Mouse (Mus musculus): Measurements from ENCODE around the gene Smoc2. TPM values are rescaled to one million over a fixed set of nuclear protein-coding genes. Genes with fewer than 3 reads are reported as not detected.

Gene Smoc2
- polyA plus RNA-seq, 1 experiment from 2014 or later: 4.6 TPM

- Histone ChIP-seq H3K36me3 (no peaks in the 10 kb centered on the region), H3K9ac (no peak overlapping the region), H3K27me3 (no peaks in the 10 kb centered on the region), H3K4me2 (no peak overlapping the region), H3K9me3 (replicated peaks) (no peaks in the 10 kb centered on the region), H3K27ac (no peak overlapping the region; the same call in 1 of the 2 replicates), H3K4me3 (replicated peaks) (no peak overlapping the region), H3K4me1 (replicated peaks) (no peaks in the 10 kb centered on the region)
- whole genome bisulfite sequencing (ENCODE audit: insufficient replicate concordance): 62% methylated on average over 10 of the region's 10 CpGs
- DNase-seq: no peak
- no peak for ATAC-seq (ENCODE audit: low read depth)
Observed at GRCm38 (mm10) chr17:14353219-14354079, 74.1 kb downstream of the Smoc2 start.

GRCm38 (mm10) chr17:14361511-14361910, 82.2 kb downstream of the Smoc2 start:
- no peak overlapping the region for H3K4me3 ChIP-seq (replicated peaks)
- H3K4me1 ChIP-seq (replicated peaks): no peaks in the 10 kb centered on the region
- no peaks in the 10 kb centered on the region for H3K27me3 ChIP-seq
- no peak overlapping the region for H3K27ac ChIP-seq
- no peak overlapping the region for H3K9ac ChIP-seq
- H3K36me3 ChIP-seq: no peaks in the 10 kb centered on the region
- DNase-seq: no peak
- WGBS (ENCODE audit: insufficient replicate concordance): 43% methylated on average over 1 of the region's 1 CpGs
- no peaks in the 10 kb centered on the region for H3K9me3 ChIP-seq (replicated peaks)
- no peak overlapping the region for H3K4me2 ChIP-seq
- ATAC-seq (ENCODE audit: low read depth): no peak

DNA sequence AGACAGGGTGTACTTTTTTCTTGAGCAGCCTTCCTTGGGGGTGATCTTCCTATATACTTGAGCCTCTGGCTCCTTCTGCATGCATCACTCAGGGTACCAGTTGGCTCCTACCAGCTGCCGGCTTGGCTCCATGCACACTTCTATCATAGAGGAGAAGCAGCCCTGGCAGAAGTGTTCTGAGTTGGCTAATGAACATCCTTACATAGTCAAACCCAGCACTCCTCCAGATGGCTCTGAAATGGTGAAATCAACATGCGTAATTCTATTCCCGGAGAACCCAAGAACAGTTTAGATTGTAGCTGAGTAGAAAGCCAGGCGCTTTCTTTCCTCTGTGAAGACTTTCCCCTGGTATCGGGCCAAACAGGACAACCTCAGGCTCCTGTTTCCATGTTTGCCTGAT, 91.2 kb downstream of the Smoc2 start:
- no peaks in the 10 kb centered on the region for H3K9me3 ChIP-seq (replicated peaks)
- H3K4me2 ChIP-seq: no peak overlapping the region
- no peak overlapping the region for H3K27ac ChIP-seq
- no peaks in the 10 kb centered on the region for H3K27me3 ChIP-seq
- peaks cover 3% of the 10 kb centered on the region; the same call in 1 of the 2 replicates for H3K4me1 ChIP-seq (replicated peaks)
- H3K4me3 ChIP-seq (replicated peaks): no peak overlapping the region
- ATAC-seq (ENCODE audit: low read depth) (no peak), DNase-seq (no peak)
- WGBS (ENCODE audit: insufficient replicate concordance): 73% methylated on average over 5 of the region's 5 CpGs
- no peak overlapping the region for H3K9ac ChIP-seq
- no peaks in the 10 kb centered on the region for H3K36me3 ChIP-seq

- ATAC-seq (ENCODE audit: low read depth): peak; percentile 59
- DNase-seq: no peak
- no peak overlapping the region for H3K27ac ChIP-seq
- H3K36me3 ChIP-seq: no peaks in the 10 kb centered on the region
- H3K4me3 ChIP-seq (replicated peaks): no peak overlapping the region
- 46% methylated on average over 6 of the region's 6 CpGs for WGBS (ENCODE audit: insufficient replicate concordance)
- no peak overlapping the region for H3K9ac ChIP-seq
- peaks cover 3% of the 10 kb centered on the region; the same call in 1 of the 2 replicates for H3K4me1 ChIP-seq (replicated peaks)
- no peaks in the 10 kb centered on the region for H3K27me3 ChIP-seq
- no peaks in the 10 kb centered on the region for H3K9me3 ChIP-seq (replicated peaks)
- no peak overlapping the region for H3K4me2 ChIP-seq
Observed at GRCm38 (mm10) chr17:14371606-14372005, 92.3 kb downstream of the Smoc2 start.

GRCm38 (mm10) chr17:14372324-14373145, 93.2 kb downstream of the Smoc2 start:
- H3K9ac ChIP-seq: no peak overlapping the region
- no peak overlapping the region for H3K4me3 ChIP-seq (replicated peaks)
- H3K4me2 ChIP-seq: no peak overlapping the region
- 70% methylated on average over 25 of the region's 25 CpGs for WGBS (ENCODE audit: insufficient replicate concordance)
- H3K4me1 ChIP-seq (replicated peaks): peaks cover 3% of the 10 kb centered on the region; the same call in 1 of the 2 replicates
- no peak for ATAC-seq (ENCODE audit: low read depth)
- no peaks in the 10 kb centered on the region for H3K36me3 ChIP-seq
- DNase-seq: no peak
- no peaks in the 10 kb centered on the region for H3K27me3 ChIP-seq
- H3K27ac ChIP-seq: no peak overlapping the region
- no peaks in the 10 kb centered on the region for H3K9me3 ChIP-seq (replicated peaks)

DNA sequence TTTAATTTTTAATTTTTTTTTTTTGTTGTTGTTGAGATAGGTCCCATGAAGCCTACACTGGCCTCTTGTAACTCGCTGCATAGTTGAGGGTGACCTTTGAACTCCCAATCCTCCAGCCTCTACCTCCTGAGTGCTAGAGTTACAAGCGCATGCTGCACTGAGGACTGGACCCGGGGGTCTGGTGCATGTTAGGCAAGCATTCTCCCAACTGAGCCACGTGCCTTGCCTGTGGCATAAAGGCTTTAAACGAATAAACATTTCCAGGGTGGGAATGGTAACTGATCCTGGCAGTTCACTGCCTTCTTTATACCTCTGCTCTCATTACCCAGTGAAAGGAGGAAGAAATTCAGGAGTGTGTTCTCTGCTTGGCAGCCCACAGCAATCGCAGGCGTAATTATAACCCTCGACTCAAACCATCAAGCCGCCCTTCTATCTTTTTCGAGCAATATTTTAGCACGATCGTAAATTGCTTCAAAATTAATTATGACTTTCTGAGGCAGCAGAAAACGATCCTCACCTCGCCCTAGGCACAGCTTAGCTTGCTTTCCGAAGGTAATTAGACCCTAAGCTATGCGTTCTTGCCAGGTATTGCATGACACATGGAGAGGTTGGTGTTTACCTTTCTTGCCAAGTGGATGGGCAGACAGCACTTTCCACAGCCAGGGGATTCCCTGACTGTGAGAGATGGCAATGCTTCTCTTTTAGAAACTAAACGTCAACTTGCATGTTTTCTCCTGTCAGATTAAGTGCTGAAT, 99.6 kb downstream of the Smoc2 start:
- Histone ChIP-seq H3K9ac (no peak overlapping the region), H3K4me2 (no peak overlapping the region), H3K27me3 (no peaks in the 10 kb centered on the region), H3K9me3 (replicated peaks) (no peaks in the 10 kb centered on the region), H3K4me1 (replicated peaks) (no peaks in the 10 kb centered on the region), H3K4me3 (replicated peaks) (no peak overlapping the region), H3K36me3 (no peaks in the 10 kb centered on the region), H3K27ac (no peak overlapping the region)
- DNase-seq: no peak
- ATAC-seq (ENCODE audit: low read depth): no peak
- 61% methylated on average over 17 of the region's 17 CpGs for WGBS (ENCODE audit: insufficient replicate concordance)

GRCm38 (mm10) chr17:14379518-14379917, 100.2 kb downstream of the Smoc2 start:
- Histone ChIP-seq H3K9me3 (replicated peaks) (no peaks in the 10 kb centered on the region), H3K9ac (no peak overlapping the region), H3K27me3 (no peaks in the 10 kb centered on the region), H3K4me3 (replicated peaks) (no peak overlapping the region), H3K27ac (no peak overlapping the region), H3K4me1 (replicated peaks) (no peaks in the 10 kb centered on the region), H3K36me3 (no peaks in the 10 kb centered on the region), H3K4me2 (no peak overlapping the region)
- no peak for ATAC-seq (ENCODE audit: low read depth)
- DNase-seq: no peak
- 67% methylated on average over 2 of the region's 2 CpGs for WGBS (ENCODE audit: insufficient replicate concordance)

DNA sequence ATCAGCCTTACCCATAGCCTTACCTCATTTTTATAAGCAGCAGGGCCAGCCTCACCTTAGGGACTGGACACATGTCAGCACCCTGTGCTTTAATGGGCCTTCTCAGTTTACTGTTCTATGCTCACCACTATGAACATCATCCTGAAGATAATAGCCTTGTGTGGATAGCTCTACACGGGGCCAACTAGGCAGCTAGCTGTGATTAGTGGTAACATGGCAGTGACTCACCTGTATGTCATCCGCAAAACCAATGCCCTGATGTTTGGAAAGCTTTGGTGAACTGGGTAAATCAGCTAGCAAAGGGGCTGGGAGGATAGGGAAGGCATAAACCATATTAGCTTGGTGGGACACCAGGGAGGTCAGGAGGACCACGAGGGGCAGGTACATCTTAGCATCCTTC, 100.7 kb downstream of the Smoc2 start:
- no peaks in the 10 kb centered on the region for H3K4me1 ChIP-seq (replicated peaks)
- H3K27me3 ChIP-seq: no peaks in the 10 kb centered on the region
- DNase-seq: no peak
- ATAC-seq (ENCODE audit: low read depth): no peak
- no peaks in the 10 kb centered on the region for H3K36me3 ChIP-seq
- H3K9ac ChIP-seq: no peak overlapping the region
- H3K27ac ChIP-seq: no peak overlapping the region
- no peak overlapping the region for H3K4me2 ChIP-seq
- no peaks in the 10 kb centered on the region for H3K9me3 ChIP-seq (replicated peaks)
- WGBS (ENCODE audit: insufficient replicate concordance): 59% methylated on average over 3 of the region's 3 CpGs
- H3K4me3 ChIP-seq (replicated peaks): no peak overlapping the region

DNA sequence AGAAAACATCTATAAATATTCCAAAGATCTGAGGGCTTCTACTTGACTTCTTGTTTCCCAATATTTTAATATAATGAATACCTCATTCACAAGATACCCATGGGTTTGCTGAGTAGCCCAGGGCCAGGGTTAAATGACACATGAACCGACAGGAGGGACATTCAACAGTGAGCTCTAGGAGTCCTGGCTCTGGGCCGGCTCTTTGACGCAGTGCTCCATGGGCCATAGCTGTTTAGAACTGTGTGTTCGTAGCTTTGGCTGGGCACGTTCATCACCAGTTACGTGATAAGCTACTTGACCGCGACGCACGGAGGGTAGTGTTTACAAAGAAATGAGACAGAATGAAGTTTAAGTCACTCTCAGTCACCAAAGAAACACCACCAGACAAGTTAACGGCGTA, 101.2 kb downstream of the Smoc2 start:
- Histone ChIP-seq H3K9ac (no peak overlapping the region), H3K27me3 (no peaks in the 10 kb centered on the region), H3K4me1 (replicated peaks) (no peaks in the 10 kb centered on the region), H3K4me3 (replicated peaks) (no peak overlapping the region), H3K4me2 (no peak overlapping the region), H3K36me3 (no peaks in the 10 kb centered on the region), H3K27ac (no peak overlapping the region), H3K9me3 (replicated peaks) (no peaks in the 10 kb centered on the region)
- no peak for ATAC-seq (ENCODE audit: low read depth)
- DNase-seq: no peak
- WGBS (ENCODE audit: insufficient replicate concordance): 70% methylated on average over 12 of the region's 12 CpGs

DNA sequence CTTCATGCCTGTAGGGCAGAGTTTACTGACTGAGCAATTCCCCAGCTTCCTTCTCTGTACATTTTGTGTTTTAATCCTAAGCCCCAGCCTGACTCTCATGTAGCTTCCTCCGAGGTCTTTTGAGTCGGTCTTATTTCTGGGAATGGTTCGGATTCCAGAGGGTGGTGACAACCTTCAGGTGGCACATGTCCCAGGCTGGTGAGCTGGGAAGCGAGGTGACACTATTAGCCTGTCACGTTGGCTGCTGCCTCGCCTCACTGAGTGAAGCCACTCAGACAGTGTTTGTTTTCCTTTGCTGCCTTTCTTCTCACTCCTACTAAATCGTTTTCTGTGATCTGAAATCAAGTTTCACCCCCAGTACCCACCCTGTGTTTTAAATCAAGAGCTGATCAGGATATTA, 102.2 kb downstream of the Smoc2 start:
- no peak overlapping the region for H3K4me2 ChIP-seq
- no peaks in the 10 kb centered on the region for H3K36me3 ChIP-seq
- H3K27ac ChIP-seq: no peak overlapping the region
- H3K4me3 ChIP-seq (replicated peaks): no peak overlapping the region
- ATAC-seq (ENCODE audit: low read depth) (no peak), DNase-seq (no peak)
- H3K27me3 ChIP-seq: no peaks in the 10 kb centered on the region
- 40% methylated on average over 7 of the region's 7 CpGs for WGBS (ENCODE audit: insufficient replicate concordance)
- H3K9ac ChIP-seq: no peak overlapping the region
- H3K4me1 ChIP-seq (replicated peaks): no peaks in the 10 kb centered on the region
- no peaks in the 10 kb centered on the region for H3K9me3 ChIP-seq (replicated peaks)

- ATAC-seq (ENCODE audit: low read depth) (no peak), DNase-seq (no peak)
- 52% methylated on average over 4 of the region's 4 CpGs for WGBS (ENCODE audit: insufficient replicate concordance)
- Histone ChIP-seq H3K4me2 (no peak overlapping the region), H3K4me1 (replicated peaks) (no peaks in the 10 kb centered on the region), H3K36me3 (no peaks in the 10 kb centered on the region), H3K27ac (no peak overlapping the region), H3K27me3 (no peaks in the 10 kb centered on the region), H3K9me3 (replicated peaks) (no peaks in the 10 kb centered on the region), H3K9ac (no peak overlapping the region), H3K4me3 (replicated peaks) (no peak overlapping the region)
Observed at GRCm38 (mm10) chr17:14383981-14384380, 104.7 kb downstream of the Smoc2 start.
